Mouse (Mus musculus): ENCODE data around the gene Gm10192.
"Not testable (repeated sequence)": the region's sequence is repeated elsewhere in the genome, so short reads cannot be mapped to it uniquely, and the experiment has no call there.

- TF ChIP-seq CTCF (IDR thresholded peaks at IDR 0.05; ENCODE audit: control insufficient read depth, insufficient read depth, insufficient replicate concordance, low read depth, low read length); POLR2A (IDR thresholded peaks at IDR 0.05; ENCODE audit: control insufficient read depth, low read depth, low read length): not testable (repeated sequence)
These were observed 20.0 kb upstream of the Gm10192 start for GRCm38 (mm10) chr4:97202986-97203385.

Data from testis, adult 2 months (tissue).